Mouse (Mus musculus): ENCODE data around the gene Gtf2ird2.

The Gtf2ird2 gene

GRCm38 (mm10) chr5:134236241-134236640 lies 52.4 kb downstream of the Gtf2ird2 start:
- DNase-seq (ENCODE audit: low spot score) = no peak

GRCm38 (mm10) chr5:134236796-134237195 lies 53.0 kb downstream of the Gtf2ird2 start:
- no peak for DNase-seq (ENCODE audit: low spot score)

GRCm38 (mm10) chr5:134237508-134237907 lies 53.7 kb downstream of the Gtf2ird2 start:
- no peak for DNase-seq (ENCODE audit: low spot score)

GRCm38 (mm10) chr5:134237936-134238760 lies 54.3 kb downstream of the Gtf2ird2 start:
- no peak for DNase-seq (ENCODE audit: low spot score)

GRCm38 (mm10) chr5:134241831-134242230 lies 58.0 kb downstream of the Gtf2ird2 start:
- DNase-seq (ENCODE audit: low spot score) = no peak

- no peak for DNase-seq (ENCODE audit: low spot score)
Observed at GRCm38 (mm10) chr5:134243661-134244436, 60.0 kb downstream of the Gtf2ird2 start.

GRCm38 (mm10) chr5:134244890-134245289 lies 61.1 kb downstream of the Gtf2ird2 start:
- DNase-seq (ENCODE audit: low spot score) = no peak

GRCm38 (mm10) chr5:134246146-134246545 lies 62.3 kb downstream of the Gtf2ird2 start:
- peak; percentile 32 for DNase-seq (ENCODE audit: low spot score)

- no peak for DNase-seq (ENCODE audit: low spot score)
Observed at GRCm38 (mm10) chr5:134248608-134249244, 64.9 kb downstream of the Gtf2ird2 start.

- no peak for DNase-seq (ENCODE audit: low spot score)
Observed at GRCm38 (mm10) chr5:134249245-134249649, 65.4 kb downstream of the Gtf2ird2 start.

- no peak for DNase-seq (ENCODE audit: low spot score)
Observed at GRCm38 (mm10) chr5:134250601-134251000, 66.8 kb downstream of the Gtf2ird2 start.

GRCm38 (mm10) chr5:134251083-134251482 lies 67.3 kb downstream of the Gtf2ird2 start:
- DNase-seq (ENCODE audit: low spot score) = no peak

- DNase-seq (ENCODE audit: low spot score) = no peak
Observed at GRCm38 (mm10) chr5:134253806-134254205, 70.0 kb downstream of the Gtf2ird2 start.

GRCm38 (mm10) chr5:134255294-134255693 lies 71.5 kb downstream of the Gtf2ird2 start:
- no peak for DNase-seq (ENCODE audit: low spot score)

- no peak for DNase-seq (ENCODE audit: low spot score)
Observed at GRCm38 (mm10) chr5:134257349-134258031, 73.7 kb downstream of the Gtf2ird2 start.

GRCm38 (mm10) chr5:134258395-134258794 lies 74.6 kb downstream of the Gtf2ird2 start:
- DNase-seq (ENCODE audit: low spot score) = no peak

GRCm38 (mm10) chr5:134258934-134259333 lies 75.1 kb downstream of the Gtf2ird2 start:
- DNase-seq (ENCODE audit: low spot score) = no peak

GRCm38 (mm10) chr5:134260001-134260636 lies 76.3 kb downstream of the Gtf2ird2 start:
- DNase-seq (ENCODE audit: low spot score) = no peak

- DNase-seq (ENCODE audit: low spot score) = no peak
Observed at GRCm38 (mm10) chr5:134265890-134266289, 82.1 kb downstream of the Gtf2ird2 start.

- no peak for DNase-seq (ENCODE audit: low spot score)
Observed at GRCm38 (mm10) chr5:134266404-134266803, 82.6 kb downstream of the Gtf2ird2 start.

- DNase-seq (ENCODE audit: low spot score) = no peak
Observed at GRCm38 (mm10) chr5:134268751-134269150, 84.9 kb downstream of the Gtf2ird2 start.

- DNase-seq (ENCODE audit: low spot score) = no peak
Observed at GRCm38 (mm10) chr5:134269751-134270150, 85.9 kb downstream of the Gtf2ird2 start.

Measured in urinary bladder, postnatal 25 days (tissue).